In the genomic region with DNA sequence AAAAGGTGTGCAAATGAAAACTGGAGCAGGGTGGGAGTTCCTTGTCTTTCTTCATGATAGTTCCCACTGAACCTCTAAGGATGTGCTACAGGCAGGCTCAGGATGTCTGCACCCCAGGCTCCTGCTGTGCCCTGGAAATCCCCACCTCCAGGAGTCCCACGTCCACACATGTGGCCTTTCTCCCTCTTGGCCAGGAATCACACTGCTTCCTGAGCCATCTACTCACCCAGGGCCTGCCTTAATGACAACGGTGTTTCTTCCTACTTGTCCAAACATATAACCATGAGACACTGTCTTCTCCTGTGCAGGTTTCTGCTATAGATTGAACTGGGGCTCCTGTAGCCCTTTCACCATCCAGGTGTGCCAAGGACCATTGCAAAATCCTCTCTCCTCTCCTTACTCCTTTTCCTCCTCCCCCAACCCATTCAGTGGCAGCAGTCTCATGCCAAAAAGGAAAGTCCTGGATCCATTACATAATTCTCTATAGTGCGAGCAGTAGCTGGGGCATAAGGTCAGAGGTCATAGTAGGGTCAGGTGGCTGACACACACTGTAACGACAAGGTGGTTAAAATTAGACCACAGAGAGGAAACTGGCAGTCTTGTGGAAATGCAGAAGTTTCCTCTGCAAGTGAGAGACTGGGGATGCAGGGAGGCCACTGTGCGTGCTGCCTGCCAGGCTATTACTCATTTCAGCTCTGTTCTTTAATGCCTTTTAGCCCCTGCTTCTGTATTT, we compare ENCODE assay signal across 8 mouse cellular contexts. TPM values are rescaled to one million over a fixed set of nuclear protein-coding genes. Genes with fewer than 3 reads are reported as not detected.
DNase-seq lines count a peak whose midpoint lies in the region; ATAC-seq and TF ChIP-seq lines count a peak whose summit lies in the region.

No protein-coding gene starts in this region.

- H3K4me2 ChIP-seq in heart, embryonic 13.5 days: no peak overlapping the region
- no peak overlapping the region for H3K4me2 ChIP-seq in liver, embryonic 14.5 days (ENCODE audit: low read depth)

- H3K36me3 ChIP-seq in heart, embryonic 13.5 days: peaks cover 1% of the 10 kb centered on the region
- no peaks in the 10 kb centered on the region for H3K36me3 ChIP-seq in liver, embryonic 14.5 days (replicated peaks; ENCODE audit: control insufficient read depth, insufficient read depth, low read depth)

- peak; percentile 36 for DNase-seq in 3T3-L1 (ENCODE audit: low read depth, low spot score)
- peak; percentile 42 for DNase-seq in MEL-GATA-1-ER (ENCODE audit: extremely low read depth, low read depth)
- peak; percentile 12 to 31 (median 29) for DNase-seq in liver, embryonic 14.5 days (ENCODE audit: low read depth in 3 of 3, low spot score in 3 of 3)
- DNase-seq in yolk sac, embryonic 10.5 days (ENCODE audit: low spot score): peak; percentile 62
- no peak for DNase-seq in cerebellum, postnatal 10 days
- no peak for DNase-seq in gastrocnemius, postnatal 4 days (ENCODE audit: low spot score in 2 of 2)

- ATAC-seq in heart, embryonic 13.5 days (ENCODE audit: extremely low read depth, insufficient number of reproducible peaks, low FRiP score, low TSS enrichment): no peak
- ATAC-seq in liver, embryonic 14.5 days (ENCODE audit: insufficient read depth): no peak
- ATAC-seq in erythroblast, adult 5-6 weeks (replicated peaks; ENCODE audit: low FRiP score, poor library complexity, severe bottlenecking): no peak

- no peaks in the 10 kb centered on the region for H3K9me3 ChIP-seq in heart, embryonic 13.5 days
- no peaks in the 10 kb centered on the region for H3K9me3 ChIP-seq in liver, embryonic 14.5 days (ENCODE audit: control insufficient read depth, low read length)

- 43% methylated on average over 5 of the region's 5 CpGs for WGBS in heart, embryonic 13.5 days
- 22% methylated on average over 5 of the region's 5 CpGs for WGBS in liver, embryonic 14.5 days (ENCODE audit: insufficient replicate concordance)

- no peak for TF ChIP-seq CTCF in liver, embryonic 14.5 days (IDR thresholded peaks at IDR 0.05; ENCODE audit: low read depth)

- no peak overlapping the region for H3K4me3 ChIP-seq in heart, embryonic 13.5 days
- no peak overlapping the region for H3K4me3 ChIP-seq in liver, embryonic 14.5 days (ENCODE audit: insufficient read depth in 1 of 2, low read depth in 2 of 2, low read length in 2 of 2)

- H3K9ac ChIP-seq in heart, embryonic 13.5 days: peak overlapping the region; percentile 58
- H3K9ac ChIP-seq in liver, embryonic 14.5 days (replicated peaks): no peak overlapping the region

- peaks cover 83% of the 10 kb centered on the region for H3K4me1 ChIP-seq in heart, embryonic 13.5 days
- peaks cover 0 to 36% of the 10 kb centered on the region in 2 experiments; a peak in 3 of 4 replicates for H3K4me1 ChIP-seq in liver, embryonic 14.5 days (replicated peaks; ENCODE audit: control insufficient read depth in 2 of 2, insufficient read depth in 2 of 2, low read length in 1 of 2)

- TF ChIP-seq EP300 in liver, embryonic 14.5 days (IDR thresholded peaks at IDR 0.05; ENCODE audit: low read depth): no peak

- peak overlapping the region; percentile 96 for H3K27ac ChIP-seq in heart, embryonic 13.5 days (replicated peaks)
- H3K27ac ChIP-seq in liver, embryonic 14.5 days: no peak overlapping the region

- no peaks in the 10 kb centered on the region for H3K27me3 ChIP-seq in heart, embryonic 13.5 days (replicated peaks)
- no peaks in the 10 kb centered on the region for H3K27me3 ChIP-seq in liver, embryonic 14.5 days (ENCODE audit: control insufficient read depth, insufficient read depth, low read length)

RNA-seq across cellular contexts. Expression of a gene that starts 32.5 kb away (rescaled TPM):
- 9.4 and 9.5 TPM in 2 replicates for polyA plus RNA-seq in heart, embryonic 13.5 days (2015; fragmentation: Nextera tagmentation; extraction: Ambion mirVana)
- polyA plus RNA-seq in liver, embryonic 14.5 days (2012; rRNA removed): 0.97 and 1.4 TPM in 2 replicates
- polyA plus RNA-seq in liver, embryonic 14.5 days (2014; fragmentation: Nextera tagmentation; extraction: Ambion mirVana): 0.28 and 0.48 TPM in 2 replicates
- total RNA-seq in erythroblast, adult 5-6 weeks (2015; ENCODE audit: low replicate concordance): not detected in 2 replicates
- not detected in 2 replicates for total RNA-seq in erythroblast, adult 5-6 weeks (2017; ENCODE audit: low replicate concordance)
- 10 to 100 TPM; 42.7 to 48.8 TPM for total RNA-seq in gastrocnemius, postnatal 4 days (2021)

RNA-seq across cellular contexts. Expression of a gene that starts 41.8 kb away (rescaled TPM):
- 15.2 and 16.4 TPM in 2 replicates for polyA plus RNA-seq in heart, embryonic 13.5 days (2015; fragmentation: Nextera tagmentation; extraction: Ambion mirVana)
- polyA plus RNA-seq in liver, embryonic 14.5 days (2012; rRNA removed): 7.4 and 10.5 TPM in 2 replicates
- polyA plus RNA-seq in liver, embryonic 14.5 days (2014; fragmentation: Nextera tagmentation; extraction: Ambion mirVana): 14.3 and 15.3 TPM in 2 replicates
- total RNA-seq in erythroblast, adult 5-6 weeks (2015; ENCODE audit: low replicate concordance): 1.9 and 6.7 TPM in 2 replicates
- total RNA-seq in erythroblast, adult 5-6 weeks (2017; ENCODE audit: low replicate concordance): 4.6 and 5.7 TPM in 2 replicates
- total RNA-seq in gastrocnemius, postnatal 4 days (2021): 1 to 10 TPM; 6.6 to 6.8 TPM

RNA-seq across cellular contexts. Expression of a gene that starts 54.2 kb away (rescaled TPM):
- polyA plus RNA-seq in heart, embryonic 13.5 days (2015; fragmentation: Nextera tagmentation; extraction: Ambion mirVana): 19.3 and 21.3 TPM in 2 replicates
- 9.8 and 11.6 TPM in 2 replicates for polyA plus RNA-seq in liver, embryonic 14.5 days (2012; rRNA removed)
- polyA plus RNA-seq in liver, embryonic 14.5 days (2014; fragmentation: Nextera tagmentation; extraction: Ambion mirVana): 9.8 and 12.1 TPM in 2 replicates
- total RNA-seq in erythroblast, adult 5-6 weeks (2015; ENCODE audit: low replicate concordance): 0.58 and 4.2 TPM in 2 replicates
- total RNA-seq in erythroblast, adult 5-6 weeks (2017; ENCODE audit: low replicate concordance): 3.6 and 4.5 TPM in 2 replicates
- total RNA-seq in gastrocnemius, postnatal 4 days (2021): 10 to 100 TPM in 1 of 2 experiments, 1 to 10 TPM in 1; 10.0 to 11.4 TPM

RNA-seq across cellular contexts. Expression of a gene that starts 56.8 kb away (rescaled TPM):
- 10.2 and 12.4 TPM in 2 replicates for polyA plus RNA-seq in heart, embryonic 13.5 days (2015; fragmentation: Nextera tagmentation; extraction: Ambion mirVana)
- polyA plus RNA-seq in liver, embryonic 14.5 days (2012; rRNA removed): 0.56 and 0.61 TPM in 2 replicates
- 0.68 and 0.98 TPM in 2 replicates for polyA plus RNA-seq in liver, embryonic 14.5 days (2014; fragmentation: Nextera tagmentation; extraction: Ambion mirVana)
- not detected in 2 replicates for total RNA-seq in erythroblast, adult 5-6 weeks (2015; ENCODE audit: low replicate concordance)
- not detected in 2 replicates for total RNA-seq in erythroblast, adult 5-6 weeks (2017; ENCODE audit: low replicate concordance)
- 1 to 10 TPM; 4.2 to 5.0 TPM for total RNA-seq in gastrocnemius, postnatal 4 days (2021)

Comparison
In these comparisons a context has a peak if more than half of its experiments do, and no peak if none do; other contexts are left out.
1. DNase-seq: peak in 3T3-L1 (single experiment), MEL-GATA-1-ER (single experiment), liver, embryonic 14.5 days (3 of 3) and yolk sac, embryonic 10.5 days (single experiment); none in cerebellum, postnatal 10 days (0 of 2) and gastrocnemius, postnatal 4 days (0 of 2).
2. RNA of a gene that starts 32.5 kb away (total RNA-seq): 42.7 to 48.8 TPM in gastrocnemius, postnatal 4 days; not detected in erythroblast, adult 5-6 weeks; every median in the first group is over 10 times any median in the second.